Mouse (Mus musculus) R1 (cell line): Measurements from ENCODE around the gene Plekhg2.
"Not testable (repeated sequence)": the region's sequence is repeated elsewhere in the genome, so short reads cannot be mapped to it uniquely, and the experiment has no call there.

Source experiments
- DNase-seq: peaks from one replicate; pipeline ENCODE4 v3.0.0-alpha.2; 2018; ENCODE audit warnings: low read depth, low spot score

Plekhg2 gene

GRCm38 (mm10) chr7:28372251-28373108 lies at the start of gene Plekhg2:
Gene Plekhg2 (minus strand): TSS chr7:28372599.
- DNase-seq = peak; percentile 100

- DNase-seq = no peak
Measured at GRCm38 (mm10) chr7:28419416-28419815, 47.0 kb upstream of the Plekhg2 start.

- DNase-seq = peak; percentile 89
Measured at GRCm38 (mm10) chr7:28418096-28418670, 45.8 kb upstream of the Plekhg2 start.

GRCm38 (mm10) chr7:28417368-28417767 lies 45.0 kb upstream of the Plekhg2 start:
- DNase-seq = peak; percentile 75

GRCm38 (mm10) chr7:28412826-28413225 lies 40.4 kb upstream of the Plekhg2 start:
- peak; percentile 49 for DNase-seq

- no peak for DNase-seq
Measured at GRCm38 (mm10) chr7:28410841-28411475, 38.6 kb upstream of the Plekhg2 start.

GRCm38 (mm10) chr7:28401942-28402341 lies 29.5 kb upstream of the Plekhg2 start:
- DNase-seq = no peak

GRCm38 (mm10) chr7:28401030-28401429 lies 28.6 kb upstream of the Plekhg2 start:
- no peak for DNase-seq

- DNase-seq = no peak
Measured at GRCm38 (mm10) chr7:28398696-28399340, 26.4 kb upstream of the Plekhg2 start.

GRCm38 (mm10) chr7:28398000-28398399 lies 25.6 kb upstream of the Plekhg2 start:
- DNase-seq = peak; percentile 69

GRCm38 (mm10) chr7:28395425-28395824 lies 23.0 kb upstream of the Plekhg2 start:
- no peak for DNase-seq

- no peak for DNase-seq
Measured at GRCm38 (mm10) chr7:28393272-28393951, 21.0 kb upstream of the Plekhg2 start.

GRCm38 (mm10) chr7:28392429-28393271 lies 20.3 kb upstream of the Plekhg2 start, which contains the start of the genes Med29 and Paf1:
Gene Med29 (minus strand): TSS chr7:28392708.
Gene Paf1 (plus strand): TSS chr7:28392951.
- peak; percentile 100 for DNase-seq

GRCm38 (mm10) chr7:28390331-28390730 lies 17.9 kb upstream of the Plekhg2 start:
- no peak for DNase-seq

- not testable (repeated sequence) for DNase-seq
Measured at GRCm38 (mm10) chr7:28387384-28387783, 15.0 kb upstream of the Plekhg2 start.

- not testable (repeated sequence) for DNase-seq
Measured at GRCm38 (mm10) chr7:28386877-28387276, 14.5 kb upstream of the Plekhg2 start.

- peak; percentile 90 for DNase-seq
Measured at GRCm38 (mm10) chr7:28386462-28386861, 14.1 kb upstream of the Plekhg2 start.

GRCm38 (mm10) chr7:28386007-28386406 lies 13.6 kb upstream of the Plekhg2 start:
- no peak for DNase-seq

GRCm38 (mm10) chr7:28385196-28385595 lies 12.8 kb upstream of the Plekhg2 start:
- no peak for DNase-seq

- DNase-seq = no peak
Measured at GRCm38 (mm10) chr7:28384162-28384561, 11.8 kb upstream of the Plekhg2 start.
